Mouse (Mus musculus): ENCODE results near the gene Ubap2l. TPM values are rescaled to one million over a fixed set of nuclear protein-coding genes. Genes with fewer than 3 reads are reported as not detected.

Gene Ubap2l
- total RNA-seq (2021), result 100 to 1,000 TPM; 113 to 123 TPM

GRCm38 (mm10) chr3:90052351-90053241, at the start of gene Ubap2l:
Gene Ubap2l (minus strand): TSS chr3:90052628.
- DNase-seq (ENCODE audit: low spot score), result peak; percentile 90
- intact Hi-C loops (cut with DNase I), result loop anchor here (2.0 kb wide), 1 partner anchor 52 kb away; no protein-coding TSS in a partner anchor

- DNase-seq (ENCODE audit: low spot score), result no peak
- intact Hi-C loops (cut with DNase I), result no loop called here
These were observed 49.2 kb upstream of the Ubap2l start for GRCm38 (mm10) chr3:90101673-90102072.

- no peak for DNase-seq (ENCODE audit: low spot score)
- intact Hi-C loops (cut with DNase I), result no loop called here
These were observed 48.6 kb upstream of the Ubap2l start for GRCm38 (mm10) chr3:90101010-90101409.

- intact Hi-C loops (cut with DNase I), result no loop called here
- no peak for DNase-seq (ENCODE audit: low spot score)
These were observed 45.5 kb upstream of the Ubap2l start for GRCm38 (mm10) chr3:90097928-90098327.

- intact Hi-C loops (cut with DNase I), result no loop called here
- DNase-seq (ENCODE audit: low spot score), result no peak
These were observed 42.0 kb upstream of the Ubap2l start for GRCm38 (mm10) chr3:90094453-90094852.

GRCm38 (mm10) chr3:90090892-90091291, 38.5 kb upstream of the Ubap2l start:
- intact Hi-C loops (cut with DNase I), result no loop called here
- no peak for DNase-seq (ENCODE audit: low spot score)

GRCm38 (mm10) chr3:90088617-90089016, 36.2 kb upstream of the Ubap2l start:
- DNase-seq (ENCODE audit: low spot score), result no peak
- intact Hi-C loops (cut with DNase I), result no loop called here

- intact Hi-C loops (cut with DNase I), result no loop called here
- no peak for DNase-seq (ENCODE audit: low spot score)
These were observed 33.6 kb upstream of the Ubap2l start for GRCm38 (mm10) chr3:90086068-90086467.

- intact Hi-C loops (cut with DNase I), result no loop called here
- DNase-seq (ENCODE audit: low spot score), result no peak
These were observed 32.9 kb upstream of the Ubap2l start for GRCm38 (mm10) chr3:90085281-90085680.

- intact Hi-C loops (cut with DNase I), result no loop called here
These were observed 32.4 kb upstream of the Ubap2l start for GRCm38 (mm10) chr3:90084790-90085189.

GRCm38 (mm10) chr3:90083698-90084324, 31.4 kb upstream of the Ubap2l start:
- no peak for DNase-seq (ENCODE audit: low spot score)
- intact Hi-C loops (cut with DNase I), result no loop called here

More at GRCm38 (mm10) chr3:90084790-90085189, 32.4 kb upstream of the Ubap2l start:
- DNase-seq (ENCODE audit: low spot score), result peak; percentile 20

- intact Hi-C loops (cut with DNase I), result no loop called here
- DNase-seq (ENCODE audit: low spot score), result no peak
These were observed 30.6 kb upstream of the Ubap2l start for GRCm38 (mm10) chr3:90083034-90083433.

GRCm38 (mm10) chr3:90081365-90082240, 29.2 kb upstream of the Ubap2l start:
- no peak for DNase-seq (ENCODE audit: low spot score)
- intact Hi-C loops (cut with DNase I), result no loop called here

GRCm38 (mm10) chr3:90080498-90080863, 28.1 kb upstream of the Ubap2l start:
- no peak for DNase-seq (ENCODE audit: low spot score)
- intact Hi-C loops (cut with DNase I), result no loop called here

- intact Hi-C loops (cut with DNase I), result loop anchor here (2.0 to 10.0 kb wide), 2 partner anchors 23 to 295 kb away; no protein-coding TSS in a partner anchor
- peak; percentile 70 for DNase-seq (ENCODE audit: low spot score)
These were observed 27.5 kb upstream of the Ubap2l start for GRCm38 (mm10) chr3:90079763-90080497.

GRCm38 (mm10) chr3:90079133-90079762, 26.8 kb upstream of the Ubap2l start:
- DNase-seq (ENCODE audit: low spot score), result peak; percentile 94
- intact Hi-C loops (cut with DNase I), result loop anchor here (2.0 to 10.0 kb wide), 2 partner anchors 22 to 294 kb away; no protein-coding TSS in a partner anchor

GRCm38 (mm10) chr3:90078224-90078623, 25.8 kb upstream of the Ubap2l start:
- DNase-seq (ENCODE audit: low spot score), result no peak
- intact Hi-C loops (cut with DNase I), result loop anchor here (2.0 to 10.0 kb wide), 2 partner anchors 21 to 293 kb away; no protein-coding TSS in a partner anchor

- intact Hi-C loops (cut with DNase I), result loop anchor here (2.0 to 10.0 kb wide), 2 partner anchors 124 to 292 kb away; no protein-coding TSS in a partner anchor
- DNase-seq (ENCODE audit: low spot score), result peak; percentile 47
These were observed 24.7 kb upstream of the Ubap2l start for GRCm38 (mm10) chr3:90076921-90077716.

All from heart, postnatal 25 days (tissue).